In genomic region chr13:110367961-110368555, GRCm38 (mm10) we compare ENCODE assay signal across 13 mouse cellular contexts. TPM values are rescaled to one million over a fixed set of nuclear protein-coding genes. Genes with fewer than 3 reads are reported as not detected.
A peak's percentile ranks its signal among the peaks of the same experiment; 100 is the strongest.
DNase-seq lines count a peak whose midpoint lies in the region; ATAC-seq and TF ChIP-seq lines count a peak whose summit lies in the region.
"Had no signal": no experiment of that assay in that cellular context is flagged by ENCODE, and none has a peak within 500 bp of the region (broad histone marks: within the 10 kb centered on the region; RNA-seq: fewer than 3 reads in every experiment).

No protein-coding gene starts in this region.

- DNase-seq in forebrain, embryonic 11.5 days (ENCODE audit: low spot score): no peak
- DNase-seq in forebrain, postnatal 0 days: no peak
- DNase-seq in midbrain, embryonic 10.5 days (ENCODE audit: low spot score): no peak
- no peak for DNase-seq in left cerebral cortex, adult 9 months (ENCODE audit: low spot score in 2 of 2)

- no peaks in the 10 kb centered on the region for H3K27me3 ChIP-seq in forebrain, embryonic 11.5 days (ENCODE audit: control insufficient read depth, insufficient read depth, low read length)
- no peaks in the 10 kb centered on the region for H3K27me3 ChIP-seq in forebrain, postnatal 0 days (ENCODE audit: insufficient read depth, low read length)
- H3K27me3 ChIP-seq in midbrain, embryonic 12.5 days: no peaks in the 10 kb centered on the region
- H3K27me3 ChIP-seq in midbrain, embryonic 10.5 days (ENCODE audit: low read depth, poor library complexity, severe bottlenecking): no peaks in the 10 kb centered on the region
- H3K27me3 ChIP-seq in liver, embryonic 16.5 days (ENCODE audit: control insufficient read depth, insufficient read depth, low read depth, low read length): no peaks in the 10 kb centered on the region
- no peaks in the 10 kb centered on the region for H3K27me3 ChIP-seq in neural tube, embryonic 15.5 days (replicated peaks)
- H3K27me3 ChIP-seq in kidney, embryonic 16.5 days (ENCODE audit: insufficient read depth, low read length): no peaks in the 10 kb centered on the region
- H3K27me3 ChIP-seq: limb, embryonic 13.5 days; stomach, embryonic 15.5 days had no signal

- TF ChIP-seq CTCF in forebrain, postnatal 0 days (IDR thresholded peaks at IDR 0.05; ENCODE audit: low read depth): no peak

- H3K4me1 ChIP-seq in forebrain, embryonic 11.5 days (replicated peaks; ENCODE audit: control insufficient read depth, insufficient read depth, low read length): no peaks in the 10 kb centered on the region
- no peaks in the 10 kb centered on the region for H3K4me1 ChIP-seq in forebrain, postnatal 0 days (ENCODE audit: insufficient read depth)
- no peaks in the 10 kb centered on the region for H3K4me1 ChIP-seq in midbrain, embryonic 12.5 days
- H3K4me1 ChIP-seq in midbrain, embryonic 10.5 days: no peaks in the 10 kb centered on the region
- H3K4me1 ChIP-seq in liver, embryonic 16.5 days (ENCODE audit: control insufficient read depth, low read depth, low read length): peaks cover 3% of the 10 kb centered on the region; the same call in 1 of the 2 replicates
- no peaks in the 10 kb centered on the region for H3K4me1 ChIP-seq in neural tube, embryonic 15.5 days
- H3K4me1 ChIP-seq in kidney, embryonic 16.5 days (ENCODE audit: insufficient read depth, low read length): no peaks in the 10 kb centered on the region
- H3K4me1 ChIP-seq: limb, embryonic 13.5 days; stomach, embryonic 15.5 days had no signal

- 94% methylated on average over 3 of the region's 3 CpGs for WGBS in forebrain, embryonic 11.5 days
- 91% methylated on average over 3 of the region's 3 CpGs for WGBS in forebrain, postnatal 0 days
- WGBS in midbrain, embryonic 12.5 days: 91% methylated on average over 3 of the region's 3 CpGs
- 93% methylated on average over 3 of the region's 3 CpGs for WGBS in midbrain, embryonic 10.5 days
- 52% methylated on average over 3 of the region's 3 CpGs for WGBS in liver, embryonic 16.5 days (ENCODE audit: insufficient replicate concordance)
- WGBS in neural tube, embryonic 15.5 days: 94% methylated on average over 3 of the region's 3 CpGs
- 86% methylated on average over 3 of the region's 3 CpGs for WGBS in kidney, embryonic 16.5 days

- ATAC-seq in forebrain, embryonic 11.5 days (replicated peaks; ENCODE audit: low FRiP score): peak; percentile 61
- no peak for ATAC-seq in forebrain, postnatal 0 days
- peak; percentile 52; the same call in 1 of the 2 replicates for ATAC-seq in midbrain, embryonic 12.5 days (ENCODE audit: low FRiP score, low read depth)
- ATAC-seq in liver, embryonic 16.5 days (ENCODE audit: low read depth): peak; percentile 59
- 0 out of 2 replicates have a peak, but pooled peaks have one; percentile 29 for ATAC-seq in neural tube, embryonic 15.5 days (ENCODE audit: low FRiP score)
- no peak for ATAC-seq in kidney, embryonic 16.5 days (ENCODE audit: low FRiP score, low TSS enrichment)

- no peaks in the 10 kb centered on the region for H3K36me3 ChIP-seq in forebrain, embryonic 11.5 days (ENCODE audit: control insufficient read depth, insufficient read depth, low read length)
- H3K36me3 ChIP-seq in forebrain, postnatal 0 days (ENCODE audit: insufficient read depth): no peaks in the 10 kb centered on the region
- H3K36me3 ChIP-seq in midbrain, embryonic 12.5 days: no peaks in the 10 kb centered on the region
- no peaks in the 10 kb centered on the region for H3K36me3 ChIP-seq in midbrain, embryonic 10.5 days
- H3K36me3 ChIP-seq in liver, embryonic 16.5 days (ENCODE audit: control insufficient read depth, insufficient read depth): no peaks in the 10 kb centered on the region
- no peaks in the 10 kb centered on the region for H3K36me3 ChIP-seq in neural tube, embryonic 15.5 days
- no peaks in the 10 kb centered on the region for H3K36me3 ChIP-seq in kidney, embryonic 16.5 days (ENCODE audit: insufficient read depth, low read length)
- H3K36me3 ChIP-seq: limb, embryonic 13.5 days; stomach, embryonic 15.5 days had no signal

- H3K9me3 ChIP-seq in forebrain, embryonic 11.5 days (ENCODE audit: control insufficient read depth, low read length): no peaks in the 10 kb centered on the region
- no peaks in the 10 kb centered on the region for H3K9me3 ChIP-seq in forebrain, postnatal 0 days (ENCODE audit: low read length)
- H3K9me3 ChIP-seq in midbrain, embryonic 12.5 days: 0 out of 2 replicates have a peak, but pooled peaks cover 5% of the 10 kb centered on the region
- 0 out of 2 replicates have a peak, but pooled peaks cover 4% of the 10 kb centered on the region for H3K9me3 ChIP-seq in midbrain, embryonic 10.5 days (replicated peaks)
- no peaks in the 10 kb centered on the region for H3K9me3 ChIP-seq in liver, embryonic 16.5 days (replicated peaks; ENCODE audit: control insufficient read depth, low read length)
- no peaks in the 10 kb centered on the region for H3K9me3 ChIP-seq in neural tube, embryonic 15.5 days (replicated peaks)
- H3K9me3 ChIP-seq in kidney, embryonic 16.5 days (ENCODE audit: low read length): no peaks in the 10 kb centered on the region
- H3K9me3 ChIP-seq: limb, embryonic 13.5 days; stomach, embryonic 15.5 days had no signal

- H3K4me2 ChIP-seq in forebrain, embryonic 11.5 days (ENCODE audit: low read depth, low read length, severe bottlenecking): no peak overlapping the region
- H3K4me2 ChIP-seq in forebrain, postnatal 0 days (ENCODE audit: low read depth): no peak overlapping the region
- no peak overlapping the region for H3K4me2 ChIP-seq in midbrain, embryonic 12.5 days (replicated peaks)
- H3K4me2 ChIP-seq in liver, embryonic 16.5 days (ENCODE audit: low read depth, low read length): no peak overlapping the region
- H3K4me2 ChIP-seq in neural tube, embryonic 15.5 days: no peak overlapping the region
- H3K4me2 ChIP-seq in kidney, embryonic 16.5 days (replicated peaks; ENCODE audit: low read depth, low read length): no peak overlapping the region
- H3K4me2 ChIP-seq: limb, embryonic 13.5 days; stomach, embryonic 15.5 days had no signal

- H3K4me3 ChIP-seq in forebrain, embryonic 11.5 days (ENCODE audit: low read depth, low read length): no peak overlapping the region
- H3K4me3 ChIP-seq in forebrain, postnatal 0 days (ENCODE audit: low read depth, low read length): no peak overlapping the region
- no peak overlapping the region for H3K4me3 ChIP-seq in midbrain, embryonic 12.5 days
- H3K4me3 ChIP-seq in midbrain, embryonic 10.5 days: no peak overlapping the region
- H3K4me3 ChIP-seq in liver, embryonic 16.5 days (ENCODE audit: low read depth, low read length): no peak overlapping the region
- no peak overlapping the region for H3K4me3 ChIP-seq in neural tube, embryonic 15.5 days (replicated peaks)
- no peak overlapping the region for H3K4me3 ChIP-seq in kidney, embryonic 16.5 days (ENCODE audit: low read length)
- H3K4me3 ChIP-seq: limb, embryonic 13.5 days; myocyte; stomach, embryonic 15.5 days had no signal

- H3K27ac ChIP-seq in forebrain, embryonic 11.5 days (ENCODE audit: low read depth, low read length): no peak overlapping the region
- no peak overlapping the region for H3K27ac ChIP-seq in forebrain, postnatal 0 days (ENCODE audit: low read depth, low read length)
- no peak overlapping the region for H3K27ac ChIP-seq in midbrain, embryonic 12.5 days (replicated peaks)
- no peak overlapping the region for H3K27ac ChIP-seq in midbrain, embryonic 10.5 days (replicated peaks)
- H3K27ac ChIP-seq in liver, embryonic 16.5 days (ENCODE audit: low read length): no peak overlapping the region
- H3K27ac ChIP-seq in neural tube, embryonic 15.5 days (replicated peaks): 0 out of 2 replicates have a peak overlapping the region, but pooled peaks have one; percentile 13
- H3K27ac ChIP-seq in kidney, embryonic 16.5 days (ENCODE audit: low read length): no peak overlapping the region
- H3K27ac ChIP-seq: limb, embryonic 13.5 days; stomach, embryonic 15.5 days had no signal

- no peak overlapping the region for H3K9ac ChIP-seq in forebrain, embryonic 11.5 days (ENCODE audit: low read length)
- no peak overlapping the region for H3K9ac ChIP-seq in forebrain, postnatal 0 days
- no peak overlapping the region for H3K9ac ChIP-seq in midbrain, embryonic 12.5 days (replicated peaks)
- H3K9ac ChIP-seq in liver, embryonic 16.5 days (ENCODE audit: low read depth, low read length): no peak overlapping the region
- H3K9ac ChIP-seq in neural tube, embryonic 15.5 days (replicated peaks): no peak overlapping the region
- no peak overlapping the region for H3K9ac ChIP-seq in kidney, embryonic 16.5 days (replicated peaks; ENCODE audit: low read length)
- H3K9ac ChIP-seq: limb, embryonic 13.5 days; stomach, embryonic 15.5 days had no signal

RNA-seq across cellular contexts. Expression of gene Gapt, which starts 11.1 kb away (rescaled TPM):
- 0.17 TPM in 1 of 2 replicates, not detected in the other for polyA plus RNA-seq in forebrain, embryonic 11.5 days (2014; fragmentation: Nextera tagmentation; extraction: Ambion mirVana)
- 0.10 TPM in 1 of 2 replicates, not detected in the other for total RNA-seq in forebrain, postnatal 0 days (2014; rRNA removed)
- polyA plus RNA-seq in forebrain, postnatal 0 days (2015; fragmentation: Nextera tagmentation; extraction: Ambion mirVana): not detected in 2 replicates
- 0.17 TPM in 1 of 2 replicates, not detected in the other for polyA plus RNA-seq in midbrain, embryonic 12.5 days (2016; fragmentation: Nextera tagmentation; extraction: Ambion mirVana)
- 0.10 and 0.22 TPM in 2 replicates for polyA plus RNA-seq in midbrain, embryonic 10.5 days (2016; fragmentation: Nextera tagmentation; extraction: Ambion mirVana)
- polyA plus RNA-seq in liver, embryonic 16.5 days (2015; fragmentation: Nextera tagmentation; extraction: Ambion mirVana): 3.3 and 3.6 TPM in 2 replicates
- polyA plus RNA-seq in neural tube, embryonic 15.5 days (2015; fragmentation: Nextera tagmentation; extraction: Ambion mirVana): 0.17 TPM in 1 of 2 replicates, not detected in the other
- 0.17 and 0.20 TPM in 2 replicates for polyA plus RNA-seq in kidney, embryonic 16.5 days (2015; fragmentation: Nextera tagmentation; extraction: Ambion mirVana)
- total RNA-seq: heart, postnatal 10 days; left cerebral cortex, adult 18-20 months had no signal
- polyA plus RNA-seq: myocyte had no signal

RNA-seq across cellular contexts. Expression of gene Plk2, which starts 26.8 kb away (rescaled TPM):
- polyA plus RNA-seq in forebrain, embryonic 11.5 days (2014; fragmentation: Nextera tagmentation; extraction: Ambion mirVana): 76.0 and 83.6 TPM in 2 replicates
- total RNA-seq in forebrain, postnatal 0 days (2014; rRNA removed): 257 and 310 TPM in 2 replicates
- 217 and 222 TPM in 2 replicates for polyA plus RNA-seq in forebrain, postnatal 0 days (2015; fragmentation: Nextera tagmentation; extraction: Ambion mirVana)
- polyA plus RNA-seq in midbrain, embryonic 12.5 days (2016; fragmentation: Nextera tagmentation; extraction: Ambion mirVana): 105 and 114 TPM in 2 replicates
- polyA plus RNA-seq in midbrain, embryonic 10.5 days (2016; fragmentation: Nextera tagmentation; extraction: Ambion mirVana): 40.5 and 51.0 TPM in 2 replicates
- 10.8 and 11.9 TPM in 2 replicates for polyA plus RNA-seq in liver, embryonic 16.5 days (2015; fragmentation: Nextera tagmentation; extraction: Ambion mirVana)
- polyA plus RNA-seq in neural tube, embryonic 15.5 days (2015; fragmentation: Nextera tagmentation; extraction: Ambion mirVana): 104 and 125 TPM in 2 replicates
- 89.4 and 91.2 TPM in 2 replicates for polyA plus RNA-seq in kidney, embryonic 16.5 days (2015; fragmentation: Nextera tagmentation; extraction: Ambion mirVana)

Comparison
In these comparisons a context has a peak if more than half of its experiments do, and no peak if none do; other contexts are left out.
1. ATAC-seq: peak in forebrain, embryonic 11.5 days (single experiment), midbrain, embryonic 12.5 days (single experiment), liver, embryonic 16.5 days (single experiment) and neural tube, embryonic 15.5 days (single experiment); none in forebrain, postnatal 0 days (single experiment) and kidney, embryonic 16.5 days (single experiment).